Mouse (Mus musculus) embryonic facial prominence, embryonic 10.5 days (tissue): ENCODE measurements around the gene Il6st. TPM values are rescaled to one million over a fixed set of nuclear protein-coding genes. Genes with fewer than 3 reads are reported as not detected.
A peak's percentile ranks its signal among the peaks of the same experiment; 100 is the strongest.

Experiments used
- DNase-seq: peaks from one replicate; pipeline ENCODE4 v3.0.0-alpha.2; 2017; ENCODE audit warnings: low spot score
- H3K27ac ChIP-seq: fragments of 300-500 bp; sonication (generic); replicated peaks from 2 replicates; pipeline ENCODE4 v1.5.1; 2016; ENCODE audit warnings: mild to moderate bottlenecking
- H3K27me3 ChIP-seq: fragments of 300-500 bp; sonication (generic); replicated peaks from 2 replicates; pipeline ENCODE4 v1.6.1; 2016; ENCODE audit warnings: low read depth, mild to moderate bottlenecking; ENCODE audit not compliant: poor library complexity, severe bottlenecking
- H3K36me3 ChIP-seq: fragments of 300-500 bp; sonication (generic); replicated peaks from 2 replicates; pipeline ENCODE4 v1.6.1; 2016; ENCODE audit warnings: mild to moderate bottlenecking, moderate library complexity
- H3K4me1 ChIP-seq: fragments of 300-500 bp; sonication (generic); 2 replicates; pipeline ENCODE4 v1.6.1; 2016
- H3K4me3 ChIP-seq: fragments of 300-500 bp; sonication (generic); 2 replicates; pipeline ENCODE4 v1.5.1; 2016; ENCODE audit warnings: mild to moderate bottlenecking, moderate library complexity
- H3K9me3 ChIP-seq: fragments of 300-500 bp; sonication (generic); 2 replicates; pipeline ENCODE4 v1.6.1; 2016; ENCODE audit warnings: mild to moderate bottlenecking
- WGBS: fragments of 180-500 bp; shearing (Covaris S2); methylation state at CpG from one replicate; pipeline ENCODE4 v1.1.7; 2016; 5-methylcytosine and 5-hydroxymethylcytosine counted together
- polyA plus RNA-seq: library from polyadenylated mRNA; unstranded; fragments of >200 nt; fragmentation: Nextera tagmentation; extraction: Ambion mirVana; gene quantifications from 2 replicates; pipeline ENCODE4 v1.2.1, GENCODE M21; 2016

Il6st gene
- polyA plus RNA-seq, 1 experiment from 2014 or later: 24.2 TPM

GRCm38 (mm10) chr13:112522261-112522660 is 58.4 kb downstream of the Il6st start:
- H3K27ac ChIP-seq: no peak overlapping the region
- no peak for DNase-seq
- H3K27me3 ChIP-seq: no peaks in the 10 kb centered on the region
- WGBS: 63% methylated on average over 6 of the region's 6 CpGs
- no peaks in the 10 kb centered on the region for H3K4me1 ChIP-seq
- peaks cover 15% of the 10 kb centered on the region; the same call in 1 of the 2 replicates for H3K9me3 ChIP-seq
- no peaks in the 10 kb centered on the region for H3K36me3 ChIP-seq
- no peak overlapping the region for H3K4me3 ChIP-seq

GRCm38 (mm10) chr13:112522896-112523295 is 59.0 kb downstream of the Il6st start:
- Histone ChIP-seq H3K27ac (no peak overlapping the region), H3K4me1 (no peaks in the 10 kb centered on the region), H3K4me3 (no peak overlapping the region), H3K27me3 (no peaks in the 10 kb centered on the region), H3K36me3 (no peaks in the 10 kb centered on the region), H3K9me3 (peaks cover 12% of the 10 kb centered on the region; the same call in 1 of the 2 replicates)
- 79% methylated on average over 3 of the region's 3 CpGs for WGBS
- DNase-seq: no peak

- no peak for DNase-seq
- Histone ChIP-seq H3K27me3 (no peaks in the 10 kb centered on the region), H3K36me3 (no peaks in the 10 kb centered on the region), H3K4me3 (no peak overlapping the region), H3K9me3 (peaks cover 7% of the 10 kb centered on the region; the same call in 1 of the 2 replicates), H3K27ac (no peak overlapping the region), H3K4me1 (no peaks in the 10 kb centered on the region)
- 83% methylated on average over 10 of the region's 10 CpGs for WGBS
These were observed 59.6 kb downstream of the Il6st start for GRCm38 (mm10) chr13:112523346-112523970.

- no peaks in the 10 kb centered on the region for H3K4me1 ChIP-seq
- H3K9me3 ChIP-seq: 0 out of 2 replicates have a peak, but pooled peaks cover 4% of the 10 kb centered on the region
- DNase-seq: no peak
- 59% methylated on average over 1 of the region's 1 CpGs for WGBS
- no peak overlapping the region for H3K27ac ChIP-seq
- no peak overlapping the region for H3K4me3 ChIP-seq
- H3K27me3 ChIP-seq: no peaks in the 10 kb centered on the region
- no peaks in the 10 kb centered on the region for H3K36me3 ChIP-seq
These were observed 63.3 kb downstream of the Il6st start for GRCm38 (mm10) chr13:112527186-112527585.

- peak; percentile 76 for DNase-seq
- Histone ChIP-seq H3K4me3 (no peak overlapping the region), H3K4me1 (0 out of 2 replicates have a peak, but pooled peaks cover 4% of the 10 kb centered on the region), H3K27ac (no peak overlapping the region), H3K9me3 (0 out of 2 replicates have a peak, but pooled peaks cover 4% of the 10 kb centered on the region), H3K36me3 (no peaks in the 10 kb centered on the region), H3K27me3 (no peaks in the 10 kb centered on the region)
- WGBS: 38% methylated on average over 3 of the region's 3 CpGs
These were observed 66.0 kb downstream of the Il6st start for GRCm38 (mm10) chr13:112529893-112530292.

- no peaks in the 10 kb centered on the region for H3K9me3 ChIP-seq
- 88% methylated on average over 6 of the region's 6 CpGs for WGBS
These were observed 68.4 kb downstream of the Il6st start for GRCm38 (mm10) chr13:112532235-112532634.

GRCm38 (mm10) chr13:112533556-112533955 is 69.7 kb downstream of the Il6st start:
- Histone ChIP-seq H3K9me3 (no peaks in the 10 kb centered on the region), H3K27ac (no peak overlapping the region), H3K36me3 (no peaks in the 10 kb centered on the region), H3K4me3 (no peak overlapping the region), H3K4me1 (0 out of 2 replicates have a peak, but pooled peaks cover 4% of the 10 kb centered on the region), H3K27me3 (no peaks in the 10 kb centered on the region)
- WGBS: 66% methylated on average over 9 of the region's 9 CpGs
- DNase-seq: no peak

More at GRCm38 (mm10) chr13:112532235-112532634, 68.4 kb downstream of the Il6st start:
- H3K4me1 ChIP-seq: 0 out of 2 replicates have a peak, but pooled peaks cover 4% of the 10 kb centered on the region
- no peak for DNase-seq
- no peaks in the 10 kb centered on the region for H3K36me3 ChIP-seq
- no peak overlapping the region for H3K4me3 ChIP-seq
- H3K27me3 ChIP-seq: no peaks in the 10 kb centered on the region
- H3K27ac ChIP-seq: no peak overlapping the region

- no peaks in the 10 kb centered on the region for H3K9me3 ChIP-seq
- H3K4me1 ChIP-seq: peaks cover 6% of the 10 kb centered on the region; the same call in 1 of the 2 replicates
- no peak for DNase-seq
- no peak overlapping the region for H3K27ac ChIP-seq
- no peak overlapping the region for H3K4me3 ChIP-seq
- no peaks in the 10 kb centered on the region for H3K27me3 ChIP-seq
- H3K36me3 ChIP-seq: no peaks in the 10 kb centered on the region
- WGBS: 86% methylated on average over 4 of the region's 4 CpGs
These were observed 72.7 kb downstream of the Il6st start for GRCm38 (mm10) chr13:112536611-112537010.

- no peaks in the 10 kb centered on the region for H3K9me3 ChIP-seq
- no peak overlapping the region for H3K27ac ChIP-seq
- no peak for DNase-seq
- H3K4me1 ChIP-seq: peaks cover 6% of the 10 kb centered on the region; the same call in 1 of the 2 replicates
- no peak overlapping the region for H3K4me3 ChIP-seq
- H3K36me3 ChIP-seq: no peaks in the 10 kb centered on the region
- H3K27me3 ChIP-seq: no peaks in the 10 kb centered on the region
- 94% methylated on average over 7 of the region's 7 CpGs for WGBS
These were observed 73.2 kb downstream of the Il6st start for GRCm38 (mm10) chr13:112537065-112537464.

- Histone ChIP-seq H3K36me3 (no peaks in the 10 kb centered on the region), H3K27ac (no peak overlapping the region), H3K9me3 (no peaks in the 10 kb centered on the region), H3K4me1 (peaks cover 2% of the 10 kb centered on the region; the same call in 1 of the 2 replicates), H3K4me3 (no peak overlapping the region), H3K27me3 (no peaks in the 10 kb centered on the region)
- 63% methylated on average over 3 of the region's 3 CpGs for WGBS
- no peak for DNase-seq
These were observed 76.7 kb downstream of the Il6st start for GRCm38 (mm10) chr13:112540616-112541015.

- H3K4me1 ChIP-seq: peaks cover 2% of the 10 kb centered on the region; the same call in 1 of the 2 replicates
- 88% methylated on average over 10 of the region's 10 CpGs for WGBS
- no peaks in the 10 kb centered on the region for H3K9me3 ChIP-seq
- no peaks in the 10 kb centered on the region for H3K36me3 ChIP-seq
- H3K4me3 ChIP-seq: no peak overlapping the region
- DNase-seq: no peak
- no peak overlapping the region for H3K27ac ChIP-seq
- no peaks in the 10 kb centered on the region for H3K27me3 ChIP-seq
These were observed 77.5 kb downstream of the Il6st start for GRCm38 (mm10) chr13:112541223-112541975.

- H3K27me3 ChIP-seq: no peaks in the 10 kb centered on the region
- no peaks in the 10 kb centered on the region for H3K36me3 ChIP-seq
- no peak overlapping the region for H3K4me3 ChIP-seq
- no peaks in the 10 kb centered on the region for H3K4me1 ChIP-seq
- H3K27ac ChIP-seq: no peak overlapping the region
- DNase-seq: no peak
- H3K9me3 ChIP-seq: no peaks in the 10 kb centered on the region
- WGBS: 84% methylated on average over 7 of the region's 7 CpGs
These were observed 88.0 kb downstream of the Il6st start for GRCm38 (mm10) chr13:112551641-112552548.
